Mouse (Mus musculus) kidney, postnatal 25 days (tissue): Measurements from ENCODE around the gene 1700125H20Rik.

ENCODE experiments used
- DNase-seq, 2 experiments: peaks; one replicate each; pipeline ENCODE4 v3.0.0; 2021; ENCODE audit warnings: mixed read lengths in 2 of 2

Gene 1700125H20Rik

DNA sequence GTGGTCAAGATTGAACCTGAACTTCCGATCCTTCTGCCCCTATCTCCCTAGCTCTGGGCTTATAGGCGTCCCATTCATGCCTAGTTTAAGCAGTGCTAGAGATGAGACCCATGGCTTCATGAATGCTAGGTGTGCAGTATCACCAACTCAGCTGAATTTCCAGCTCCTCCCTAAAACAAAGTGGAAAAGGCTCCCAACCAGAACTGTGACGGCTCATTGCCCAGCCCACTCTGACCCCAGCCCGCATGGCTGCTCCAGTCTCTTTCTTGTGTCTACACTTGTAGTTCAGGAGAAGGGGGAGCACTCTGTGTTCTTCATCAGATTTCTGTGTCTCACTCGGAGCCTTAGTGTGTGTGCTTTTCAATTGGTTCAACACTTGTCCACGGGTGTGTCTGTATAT, 14.6 kb downstream of the 1700125H20Rik start:
- no peak for DNase-seq

DNA sequence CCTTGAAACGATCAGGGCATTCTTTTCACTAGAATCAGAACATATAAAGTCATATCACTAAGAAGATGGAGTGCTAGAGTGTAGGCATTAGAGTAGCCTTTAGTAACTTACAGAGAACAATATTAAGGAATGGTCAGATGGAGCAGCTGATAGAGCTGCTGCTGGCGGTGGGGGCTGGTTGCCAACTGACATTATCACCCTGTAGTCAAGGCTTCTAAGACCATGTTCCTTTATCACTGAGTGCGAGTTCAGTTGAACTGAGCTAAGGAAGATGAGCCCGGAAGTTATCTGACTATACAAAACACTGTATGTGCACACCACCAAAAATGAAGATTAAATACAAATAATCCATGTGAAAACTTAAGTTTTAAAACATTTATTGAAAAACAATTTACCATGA, 18.9 kb downstream of the 1700125H20Rik start:
- DNase-seq, result no peak

GRCm38 (mm10) chr11:85190741-85191140, 20.5 kb downstream of the 1700125H20Rik start:
- no peak for DNase-seq

DNA sequence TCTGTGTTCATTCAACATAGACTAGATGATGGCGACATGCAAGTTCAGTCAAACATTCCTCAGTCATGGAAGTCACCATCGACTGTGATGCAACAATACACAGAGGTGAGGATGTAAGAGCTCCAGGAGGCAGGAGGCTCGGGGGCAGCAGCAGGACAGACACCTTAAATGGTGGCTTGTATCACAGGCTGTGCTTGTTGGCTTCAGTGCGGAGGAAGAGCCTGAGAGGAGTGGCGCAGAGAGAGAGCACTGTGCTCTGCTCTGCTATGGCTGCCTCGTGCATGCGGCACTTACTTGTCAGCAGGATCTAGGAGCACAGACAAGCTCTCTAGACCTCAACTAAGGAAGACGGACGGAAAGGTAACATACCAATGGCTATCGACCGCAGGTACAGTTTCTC, 24.0 kb downstream of the 1700125H20Rik start:
- DNase-seq, result no peak

- DNase-seq, result no peak
Observed at GRCm38 (mm10) chr11:85196046-85196445, 25.8 kb downstream of the 1700125H20Rik start.

DNA sequence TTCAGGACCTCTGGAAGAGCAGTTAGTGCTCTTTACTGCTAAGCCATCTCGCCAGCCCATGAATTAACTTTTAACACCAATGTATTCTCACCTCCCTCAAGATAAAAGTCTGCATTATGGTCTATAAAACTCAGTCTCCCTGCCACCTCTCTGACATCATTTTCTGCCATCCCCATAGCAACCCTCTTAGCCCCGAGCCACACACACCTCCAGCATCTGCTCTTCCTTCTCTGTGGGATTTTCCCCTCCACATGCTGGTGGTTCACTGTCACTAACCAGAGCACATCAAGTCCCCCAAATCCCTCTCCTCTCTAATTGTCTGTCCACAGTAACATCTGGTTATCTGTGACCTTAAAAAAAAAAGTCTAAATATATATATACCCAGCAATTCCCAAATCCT, 28.7 kb downstream of the 1700125H20Rik start:
- no peak for DNase-seq

- DNase-seq, result no peak
Observed at GRCm38 (mm10) chr11:85206231-85206630, 36.0 kb downstream of the 1700125H20Rik start.

DNA sequence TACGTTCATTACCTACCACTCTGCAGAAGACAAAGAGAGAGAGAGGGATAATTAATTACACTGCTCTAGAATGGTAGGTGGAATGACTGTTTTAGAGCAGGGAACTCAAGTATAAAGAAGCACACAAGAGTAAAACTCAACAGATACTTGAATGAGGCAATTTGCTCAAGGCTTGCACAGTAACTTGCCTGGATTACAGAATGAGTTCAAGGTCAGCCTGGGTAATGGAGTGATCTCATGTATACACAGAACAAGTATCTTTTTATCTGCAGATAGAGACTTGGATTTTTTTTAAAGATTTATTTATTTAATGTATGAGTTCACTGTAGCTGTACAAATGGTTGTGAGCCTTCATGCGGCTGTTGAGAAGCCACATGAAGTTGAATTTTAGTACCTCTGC, 40.9 kb downstream of the 1700125H20Rik start:
- no peak for DNase-seq

GRCm38 (mm10) chr11:85213215-85213614, 43.0 kb downstream of the 1700125H20Rik start:
- no peak for DNase-seq

GRCm38 (mm10) chr11:85214679-85215078, 44.5 kb downstream of the 1700125H20Rik start:
- DNase-seq, result no peak

GRCm38 (mm10) chr11:85219014-85219413, 48.8 kb downstream of the 1700125H20Rik start:
- no peak for DNase-seq

DNA sequence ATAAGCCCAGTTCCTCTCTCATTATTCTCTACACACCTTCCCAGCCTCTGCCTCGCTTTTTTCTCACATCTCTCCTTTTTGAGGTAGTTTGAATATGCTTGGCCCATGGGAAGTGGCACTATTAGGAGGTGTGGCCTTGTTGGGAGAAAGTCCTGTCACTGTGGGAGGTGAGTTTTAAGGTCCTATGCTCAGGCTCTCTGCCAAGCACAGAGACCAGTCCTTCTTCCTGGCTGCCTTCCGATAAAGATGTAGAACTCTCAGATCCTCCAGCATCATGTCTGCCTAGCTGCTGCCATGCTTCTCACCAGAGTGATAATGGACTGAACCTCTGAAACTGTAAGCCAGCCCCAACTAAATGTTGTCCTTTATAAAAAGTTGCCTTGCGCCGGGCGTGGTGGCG, 52.4 kb downstream of the 1700125H20Rik start:
- peak in 1 of 2 experiments; percentile 22 for DNase-seq

DNA sequence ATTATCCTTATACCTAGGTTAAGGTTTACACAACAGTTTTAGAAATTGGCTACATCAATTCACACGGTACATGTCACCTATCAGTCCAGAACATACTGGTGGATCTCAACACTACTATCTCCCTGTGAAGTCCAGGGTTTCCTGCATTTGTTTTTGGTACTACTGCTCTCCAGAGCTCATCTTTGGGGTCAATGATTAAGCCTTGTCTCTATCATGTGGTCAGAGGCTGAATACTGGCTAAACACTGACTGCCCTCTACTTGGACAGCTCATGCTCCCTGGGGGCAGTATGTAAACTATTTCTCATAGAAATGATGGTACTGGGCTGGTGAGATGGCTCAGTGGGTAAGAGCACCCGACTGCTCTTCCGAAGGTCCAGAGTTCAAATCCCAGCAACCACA, 53.0 kb downstream of the 1700125H20Rik start:
- DNase-seq, result no peak
